Mouse (Mus musculus) ovary, postnatal 10 days (tissue): Measurements from ENCODE around the gene Mesd.
"Not testable (repeated sequence)": the region's sequence is repeated elsewhere in the genome, so short reads cannot be mapped to it uniquely, and the experiment has no call there.

Source experiments
- DNase-seq: peaks from one replicate; pipeline ENCODE4 v3.0.0; 2022; ENCODE audit warnings: low spot score

Mesd gene

GRCm38 (mm10) chr7:83878676-83879448, 5.4 kb upstream of the Mesd start:
- no peak for DNase-seq

DNA sequence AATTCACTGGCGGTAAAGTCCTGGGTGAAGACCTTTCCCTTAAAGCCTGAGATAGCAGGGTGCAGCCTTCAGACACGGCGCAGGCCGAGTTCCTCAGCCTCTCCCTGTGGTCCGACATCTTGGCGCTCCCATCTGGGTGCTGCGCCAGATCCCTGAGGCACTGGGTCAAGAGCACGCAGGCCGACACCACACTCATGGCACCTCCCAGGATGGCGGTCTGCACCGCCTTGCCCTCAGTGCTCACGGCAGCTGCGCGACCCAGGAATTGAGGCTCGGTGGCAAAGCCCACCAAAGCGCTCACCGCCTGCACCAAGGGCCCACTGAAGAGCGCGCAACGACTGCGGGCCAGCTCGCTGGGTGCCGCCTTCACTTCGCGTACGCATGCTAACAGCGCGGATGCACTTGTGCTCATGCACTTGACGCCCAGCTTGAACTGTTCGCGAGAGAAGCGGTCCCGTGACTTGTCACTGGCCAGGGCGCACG, 2.1 kb upstream of the Mesd start:
- DNase-seq: no peak

DNA sequence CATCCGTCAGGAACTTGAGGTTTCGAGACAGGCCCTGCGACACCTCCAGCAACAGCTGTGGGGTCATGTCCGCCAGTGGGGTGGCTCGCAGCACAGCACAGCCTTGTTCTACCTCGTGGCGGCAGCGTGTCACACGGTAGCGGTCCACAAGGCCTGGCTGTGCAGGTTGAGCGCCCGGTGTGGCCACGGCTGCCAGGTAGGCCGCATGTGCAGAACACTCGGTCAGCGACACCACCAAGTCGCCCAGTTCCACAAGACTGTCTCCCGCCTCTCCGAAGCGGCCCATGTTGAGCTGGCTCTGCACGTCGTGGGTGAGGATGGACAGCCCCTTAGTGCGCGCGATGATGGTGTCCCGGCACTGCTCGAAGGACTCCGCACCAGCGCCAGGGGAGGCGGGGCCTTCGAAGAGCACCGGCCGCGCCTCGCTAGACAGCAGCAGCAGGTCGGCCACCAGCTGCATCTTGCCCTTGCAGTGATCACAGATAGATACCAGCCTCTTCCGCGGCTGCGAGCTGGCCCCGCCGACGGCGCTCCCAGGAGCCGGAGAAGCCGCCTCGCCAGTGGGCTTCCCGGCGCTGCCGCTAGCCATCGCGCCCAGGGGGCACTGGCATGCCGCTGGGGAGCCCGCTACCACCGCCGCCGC, 1.5 kb upstream of the Mesd start:
- peak; percentile 24 for DNase-seq

GRCm38 (mm10) chr7:83883276-83884020, 818 bp upstream of the Mesd start:
- peak; percentile 19 for DNase-seq

- DNase-seq: no peak
These were observed 761 bp downstream of the Mesd start for GRCm38 (mm10) chr7:83884921-83885532.

DNA sequence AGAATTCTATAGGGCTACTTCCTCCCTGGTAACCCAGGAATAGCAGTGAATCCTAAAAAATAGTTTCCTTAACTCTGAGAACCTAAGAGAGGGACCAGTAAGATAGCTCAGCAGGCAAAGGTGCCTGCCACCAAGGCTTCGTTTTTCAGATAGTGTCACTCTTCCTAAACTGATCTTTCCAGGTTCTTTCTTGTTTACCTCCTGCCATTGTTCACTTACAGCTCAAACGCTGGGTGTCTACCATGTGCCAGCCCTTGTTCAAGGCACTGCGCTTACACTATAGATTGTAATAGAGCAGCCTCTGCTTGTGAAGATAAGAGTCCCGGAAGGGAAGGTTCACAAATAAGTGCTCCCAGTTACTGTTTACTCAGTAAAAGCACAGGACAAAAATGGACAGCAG, 1.6 kb downstream of the Mesd start:
- DNase-seq: no peak

DNA sequence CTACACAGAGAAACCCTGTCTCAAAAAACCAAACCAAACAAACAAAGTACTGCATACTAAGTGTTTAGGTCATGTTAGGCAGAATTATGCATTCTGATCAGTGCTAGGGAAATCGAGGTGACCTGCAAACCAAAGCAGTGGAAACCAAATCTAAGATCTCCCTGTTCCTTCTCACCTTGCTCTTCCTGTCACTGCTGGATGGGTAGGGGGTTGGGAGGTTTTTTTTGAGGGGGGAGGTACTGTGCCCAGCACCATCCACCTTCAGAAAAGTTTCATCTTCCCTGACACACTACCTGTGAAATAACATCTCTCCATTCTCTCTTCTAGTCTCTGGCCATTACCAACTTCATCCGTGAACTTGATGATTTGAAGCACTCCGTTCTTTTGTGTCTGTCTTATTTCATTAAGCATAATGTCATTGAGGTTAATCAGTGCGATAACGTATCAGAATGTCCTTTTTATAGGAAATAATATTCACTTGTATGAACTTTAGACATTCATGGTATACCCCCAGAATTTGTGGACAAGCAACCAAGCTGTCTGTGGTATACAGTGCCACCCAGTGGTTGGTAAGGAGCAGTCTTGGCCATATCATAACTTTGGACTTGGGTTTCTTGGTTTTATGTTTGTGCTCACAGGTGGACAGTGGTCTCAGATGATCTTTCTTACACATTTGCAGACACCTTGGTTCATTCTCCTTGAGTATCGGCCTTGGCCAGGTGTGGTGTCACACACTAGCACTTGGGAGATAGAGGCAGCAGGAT, 2.3 kb downstream of the Mesd start:
- DNase-seq: no peak

GRCm38 (mm10) chr7:83889383-83889782, 5.1 kb downstream of the Mesd start:
- DNase-seq: no peak

- DNase-seq: not testable (repeated sequence)
These were observed 5.7 kb downstream of the Mesd start for GRCm38 (mm10) chr7:83889946-83890345.

GRCm38 (mm10) chr7:83891433-83892332, 7.4 kb downstream of the Mesd start:
- DNase-seq: peak; percentile 99

DNA sequence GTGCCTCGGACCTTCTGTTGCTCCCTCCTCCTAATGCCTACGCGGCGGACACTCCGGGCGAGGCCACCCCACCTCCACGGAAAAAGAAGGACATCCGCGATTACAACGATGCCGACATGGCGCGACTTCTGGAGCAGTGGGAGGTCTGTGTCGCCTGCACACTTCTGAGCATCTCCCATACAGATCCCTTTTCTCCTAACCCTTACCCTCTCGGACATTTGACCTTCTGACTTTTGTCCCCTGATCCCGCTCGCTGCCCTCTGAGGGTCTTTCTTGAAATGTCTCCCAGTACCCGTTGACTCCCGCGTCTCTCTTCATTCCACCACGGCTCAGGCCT, 8.0 kb downstream of the Mesd start:
- DNase-seq: no peak

- DNase-seq: no peak
These were observed 10.1 kb downstream of the Mesd start for GRCm38 (mm10) chr7:83894348-83894747.

DNA sequence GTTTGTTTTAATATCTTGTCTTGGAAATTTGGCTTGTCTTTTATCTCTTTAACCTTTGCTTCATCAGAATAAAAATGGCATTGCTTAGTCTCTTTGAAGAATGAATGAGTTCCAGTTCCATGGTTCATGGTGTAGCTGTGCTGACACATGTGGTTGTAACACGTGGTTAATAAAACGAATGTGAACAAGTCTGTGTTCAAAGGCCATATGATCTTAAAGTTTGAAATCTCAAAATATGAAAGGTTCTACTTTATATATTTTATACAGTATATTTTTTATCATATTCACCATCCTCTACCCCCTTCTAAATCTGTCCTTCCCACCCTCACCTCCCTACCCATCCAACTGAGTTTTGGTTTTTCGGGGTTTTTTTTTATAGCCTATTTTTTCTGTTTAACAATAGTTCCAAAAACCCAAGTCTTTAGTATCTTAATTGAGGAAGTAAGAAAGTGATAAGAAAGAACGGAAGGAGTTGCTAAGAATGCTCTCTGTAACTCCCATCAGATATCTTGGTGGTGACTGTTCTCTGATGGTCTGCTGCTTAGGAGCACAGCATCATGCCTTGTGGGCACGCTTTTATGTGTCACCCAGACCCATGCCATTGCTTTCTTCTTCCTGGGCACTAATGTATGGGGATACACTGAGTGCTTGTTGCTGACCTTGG, 11.9 kb downstream of the Mesd start:
- DNase-seq: no peak

DNA sequence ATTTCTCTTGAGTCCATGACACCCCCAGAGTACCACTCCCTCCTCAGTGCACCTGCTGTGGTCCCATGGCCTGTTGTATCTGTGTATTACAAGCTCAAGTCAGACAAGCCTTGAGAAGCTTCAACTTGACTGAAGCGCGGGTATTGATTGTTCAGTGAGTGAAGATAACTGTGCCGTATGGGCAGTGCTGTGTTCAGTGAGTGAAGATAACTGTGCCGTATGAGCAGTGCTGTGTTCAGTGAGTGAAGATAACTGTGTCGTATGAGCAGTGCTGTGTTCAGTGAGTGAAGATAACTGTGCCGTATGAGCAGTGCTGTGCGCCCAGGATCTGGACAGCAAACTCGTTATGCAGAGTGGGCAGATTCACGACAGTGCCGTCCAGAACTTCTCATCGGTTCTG, 14.0 kb downstream of the Mesd start:
- DNase-seq: no peak

GRCm38 (mm10) chr7:83900519-83900918, 16.3 kb downstream of the Mesd start:
- no peak for DNase-seq

GRCm38 (mm10) chr7:83901425-83901824, 17.2 kb downstream of the Mesd start:
- DNase-seq: no peak

DNA sequence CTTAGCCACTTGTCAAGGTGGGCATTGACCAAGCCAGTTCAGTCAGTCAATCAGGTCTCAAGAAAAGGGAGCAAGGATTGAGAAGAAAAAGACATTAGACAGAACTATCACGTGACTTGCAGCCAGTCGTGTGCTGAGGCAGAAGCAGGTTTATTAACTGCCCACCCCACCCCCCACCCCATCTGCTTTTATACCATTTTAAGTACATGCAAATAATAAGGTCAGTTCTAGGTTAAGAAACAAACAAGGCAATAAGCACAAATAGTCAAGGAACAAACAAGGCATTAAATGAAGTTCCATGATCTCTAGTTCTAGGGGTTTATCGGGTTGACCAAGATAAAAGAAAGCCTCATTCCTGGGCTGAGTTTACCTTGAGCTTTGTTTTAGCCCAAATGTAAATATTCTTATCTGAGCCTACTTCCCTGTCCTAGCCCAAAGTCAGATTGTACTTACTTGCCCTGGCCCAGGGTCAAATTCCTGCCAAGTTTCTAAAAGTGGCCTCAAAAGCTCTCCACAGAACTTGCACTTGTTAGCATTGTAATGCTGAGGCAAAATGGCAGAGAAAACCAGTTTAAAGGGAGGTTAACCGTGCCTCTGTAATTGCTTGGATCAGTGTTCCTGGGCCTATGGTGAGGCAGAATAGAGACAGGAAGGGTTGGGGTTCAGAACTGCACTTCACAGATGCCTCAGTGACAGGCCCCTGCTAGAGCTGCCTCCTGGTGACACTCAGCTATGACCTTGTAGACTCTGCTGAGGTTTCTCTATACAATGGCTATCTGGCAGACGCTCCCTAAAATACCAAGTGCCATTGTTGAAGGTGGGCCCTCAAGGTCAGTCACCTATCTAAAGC, 18.3 kb downstream of the Mesd start:
- DNase-seq: no peak

DNA sequence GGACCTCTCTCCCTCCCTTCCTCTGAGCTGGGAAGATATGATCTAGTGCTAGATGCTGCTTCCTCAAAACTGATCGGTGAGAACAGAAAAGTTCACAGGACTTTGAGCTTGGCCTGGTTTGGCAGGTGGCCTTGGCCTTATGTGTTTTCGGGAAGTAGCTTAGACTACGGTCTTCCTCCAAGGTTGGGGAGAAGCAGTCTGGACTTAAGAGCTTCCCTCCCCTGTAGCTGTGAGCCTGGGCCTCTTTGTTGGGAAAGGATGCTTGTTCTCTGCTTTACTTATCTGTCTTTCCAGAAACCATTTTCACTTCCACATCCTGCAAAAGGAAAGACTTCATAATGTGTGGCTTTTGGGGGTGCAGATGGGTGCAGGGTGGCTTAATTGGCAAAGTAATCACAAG, 20.6 kb downstream of the Mesd start:
- DNase-seq: no peak

- DNase-seq: no peak
These were observed 27.6 kb downstream of the Mesd start for GRCm38 (mm10) chr7:83911909-83912308.
